Mouse (Mus musculus) ES-Bruce4 (cell line): ENCODE measurements around the gene Dcbld2.

Experiments used
- CTCF ChIP-seq: IDR thresholded peaks from one replicate; pipeline ENCODE4 v1.8.1; 2011; ENCODE audit warnings: low read depth, low read length
- POLR2A ChIP-seq: IDR thresholded peaks from one replicate; pipeline ENCODE4 v1.8.1; 2011; ENCODE audit warnings: low read length; ENCODE audit not compliant: insufficient read depth

- TF ChIP-seq POLR2A: no peak
- no peak for TF ChIP-seq CTCF
Measured at GRCm38 (mm10) chr16:58470061-58470460, 61.8 kb downstream of the Dcbld2 start.
